Mouse (Mus musculus) right cerebral cortex, postnatal 25 days (tissue): ENCODE data around the gene Slc38a1.
"Not testable (repeated sequence)": the region's sequence is repeated elsewhere in the genome, so short reads cannot be mapped to it uniquely, and the experiment has no call there.

Source experiments
- DNase-seq: peaks from one replicate; pipeline ENCODE4 v3.0.0; 2022

The Slc38a1 gene

GRCm38 (mm10) chr15:96657576-96658274, 15.0 kb upstream of the Slc38a1 start:
- DNase-seq, result no peak

- no peak for DNase-seq
Measured at GRCm38 (mm10) chr15:96655514-96655913, 12.8 kb upstream of the Slc38a1 start.

DNA sequence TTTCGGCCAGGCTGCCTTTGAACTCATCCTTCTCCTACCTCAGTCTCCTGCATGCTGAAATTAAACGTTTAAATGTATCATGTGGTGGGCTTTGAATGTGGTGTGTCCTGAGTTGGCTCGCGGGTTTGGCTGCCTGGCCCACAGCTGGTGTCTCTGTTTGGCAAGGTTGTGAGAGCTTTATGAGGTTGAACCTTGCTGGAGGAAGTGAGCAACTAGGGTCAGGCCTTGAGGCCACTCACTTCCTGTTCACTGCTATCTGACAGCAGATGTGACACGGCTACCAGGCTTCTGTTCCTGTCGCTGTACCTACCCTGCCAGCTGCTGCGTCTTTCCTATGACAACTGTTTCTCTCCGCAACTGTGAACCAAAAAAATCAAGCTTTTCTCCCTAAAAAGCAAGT, 12.0 kb upstream of the Slc38a1 start:
- DNase-seq, result no peak

DNA sequence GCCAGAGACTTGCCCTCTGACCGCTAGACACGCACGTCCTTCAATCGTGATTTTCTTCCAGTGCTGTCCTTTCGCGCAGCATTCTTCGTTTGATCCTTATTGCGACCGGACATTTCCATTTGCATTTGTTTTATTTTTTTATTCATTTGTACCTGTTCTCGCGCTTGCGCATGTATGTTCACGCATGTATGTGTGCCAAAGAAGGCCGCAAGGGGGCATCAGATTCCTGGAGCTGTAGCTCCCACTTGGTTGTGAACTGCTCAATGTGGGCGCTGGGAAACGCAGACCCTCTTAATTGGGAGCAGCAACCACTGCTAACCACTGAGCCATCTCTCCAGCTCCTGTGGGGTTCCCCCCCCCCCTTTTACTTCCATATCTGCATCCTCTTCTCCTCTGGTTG, 10.3 kb upstream of the Slc38a1 start:
- no peak for DNase-seq

DNA sequence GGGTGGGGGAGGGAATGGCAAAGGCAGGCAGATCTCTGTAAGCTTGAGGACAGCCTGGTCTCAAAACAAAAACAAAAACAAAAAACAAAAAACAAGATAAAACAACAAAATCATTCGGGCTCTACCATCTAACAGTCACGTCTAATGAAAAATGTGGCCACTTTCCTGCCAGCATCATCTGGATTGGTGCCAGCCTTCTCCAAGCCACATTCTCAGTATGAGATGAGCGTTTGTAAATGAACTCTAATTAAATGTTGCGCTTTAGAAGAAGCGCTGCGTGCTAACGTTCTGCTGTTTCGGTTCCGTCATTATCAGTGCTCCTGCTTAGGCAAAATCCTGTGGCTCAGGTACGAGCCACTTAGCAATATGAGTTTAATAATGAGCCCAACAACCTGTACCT, 9.8 kb upstream of the Slc38a1 start:
- no peak for DNase-seq

- DNase-seq, result no peak
Measured at GRCm38 (mm10) chr15:96647376-96647775, 4.7 kb upstream of the Slc38a1 start.

DNA sequence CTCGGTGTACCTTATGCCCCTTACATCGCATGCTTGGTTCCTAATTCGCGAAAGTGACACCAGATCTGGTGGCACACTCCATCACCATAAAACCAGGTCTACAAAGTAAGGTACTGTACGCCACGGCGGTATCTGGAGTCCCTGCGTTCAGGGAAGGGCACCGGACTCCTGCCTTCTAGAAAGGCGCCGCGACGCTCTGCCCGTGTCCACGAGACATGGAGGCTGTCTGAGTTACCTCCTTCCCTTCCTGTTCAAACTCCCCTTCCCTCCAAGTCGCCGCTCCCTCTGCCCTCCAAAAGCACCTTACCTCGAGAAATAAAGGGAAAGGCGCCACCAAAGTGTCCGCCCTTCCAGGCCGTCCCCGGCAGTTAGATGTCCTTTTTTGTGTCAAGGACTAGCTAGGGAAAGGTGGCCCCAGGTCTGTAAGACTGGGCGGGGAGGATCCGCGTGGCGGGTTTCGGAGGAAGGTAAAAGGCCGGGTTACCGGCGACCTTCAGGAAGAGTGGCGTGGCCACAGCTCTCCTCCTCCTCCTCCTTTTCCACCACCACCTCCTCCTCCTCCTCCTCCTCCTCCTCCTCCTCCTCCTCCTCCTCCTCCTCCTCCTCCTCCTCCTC, 785 bp downstream of the Slc38a1 start:
- DNase-seq, result peak; percentile 70

GRCm38 (mm10) chr15:96641111-96641820, 1.4 kb downstream of the Slc38a1 start:
- peak; percentile 74 for DNase-seq

GRCm38 (mm10) chr15:96640291-96640985, 2.3 kb downstream of the Slc38a1 start:
- DNase-seq, result peak; percentile 27

DNA sequence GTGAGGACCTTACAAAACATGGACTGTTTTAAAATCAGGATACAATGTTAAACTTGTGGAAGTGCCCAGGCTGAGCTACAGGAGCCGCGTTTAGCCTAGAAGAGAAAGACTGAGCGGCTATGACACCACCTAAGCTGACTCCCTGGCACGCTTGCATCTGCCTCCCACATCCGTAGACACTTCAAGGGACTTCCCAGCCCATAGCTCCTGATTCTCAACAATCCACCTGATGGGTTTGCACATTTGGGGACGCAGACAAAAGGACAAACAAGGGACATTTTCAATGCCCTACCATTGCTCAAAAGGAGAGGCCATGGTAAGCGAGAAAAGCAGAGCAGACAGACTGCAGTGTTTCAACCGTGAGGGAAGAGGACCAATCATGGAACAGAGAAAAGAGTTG, 3.1 kb downstream of the Slc38a1 start:
- peak; percentile 25 for DNase-seq

GRCm38 (mm10) chr15:96638656-96639055, 4.1 kb downstream of the Slc38a1 start:
- no peak for DNase-seq

GRCm38 (mm10) chr15:96638173-96638572, 4.5 kb downstream of the Slc38a1 start:
- no peak for DNase-seq

DNA sequence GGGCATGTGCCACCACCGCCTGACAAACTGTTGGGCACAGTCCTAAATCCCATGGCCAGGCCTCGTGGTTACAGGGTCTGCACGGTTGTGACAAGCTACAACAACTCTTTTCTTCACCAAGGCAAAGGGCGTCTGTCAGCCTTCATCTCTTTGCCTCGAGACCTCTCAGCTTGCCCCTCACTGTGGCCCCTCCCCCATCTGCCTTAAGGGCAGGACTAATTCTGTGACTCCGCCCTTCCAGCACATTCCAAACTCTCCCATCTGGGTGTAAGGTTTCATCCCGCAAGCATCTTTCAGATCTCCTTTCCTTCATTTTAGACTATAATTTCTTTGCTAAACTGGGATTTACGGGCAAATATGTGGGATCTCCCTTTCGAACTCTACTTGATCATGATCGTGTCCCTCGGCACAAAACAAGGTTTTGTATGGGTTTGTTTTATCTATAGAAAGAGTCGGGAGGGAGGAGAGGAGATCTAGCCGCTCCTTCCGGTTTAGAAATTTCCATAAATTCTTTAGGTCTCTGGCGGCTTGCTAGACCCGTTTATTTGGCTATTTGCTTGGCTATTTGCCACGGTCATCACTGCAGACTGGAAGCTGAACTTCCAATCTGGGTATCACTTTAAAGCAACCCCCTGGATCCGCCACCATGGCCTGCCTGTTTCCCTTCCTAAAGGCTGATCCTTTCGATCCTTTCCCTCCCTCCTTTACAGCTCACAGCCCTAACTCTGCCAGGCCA, 7.9 kb downstream of the Slc38a1 start:
- DNase-seq, result no peak

- no peak for DNase-seq
Measured at GRCm38 (mm10) chr15:96632201-96632600, 10.5 kb downstream of the Slc38a1 start.

DNA sequence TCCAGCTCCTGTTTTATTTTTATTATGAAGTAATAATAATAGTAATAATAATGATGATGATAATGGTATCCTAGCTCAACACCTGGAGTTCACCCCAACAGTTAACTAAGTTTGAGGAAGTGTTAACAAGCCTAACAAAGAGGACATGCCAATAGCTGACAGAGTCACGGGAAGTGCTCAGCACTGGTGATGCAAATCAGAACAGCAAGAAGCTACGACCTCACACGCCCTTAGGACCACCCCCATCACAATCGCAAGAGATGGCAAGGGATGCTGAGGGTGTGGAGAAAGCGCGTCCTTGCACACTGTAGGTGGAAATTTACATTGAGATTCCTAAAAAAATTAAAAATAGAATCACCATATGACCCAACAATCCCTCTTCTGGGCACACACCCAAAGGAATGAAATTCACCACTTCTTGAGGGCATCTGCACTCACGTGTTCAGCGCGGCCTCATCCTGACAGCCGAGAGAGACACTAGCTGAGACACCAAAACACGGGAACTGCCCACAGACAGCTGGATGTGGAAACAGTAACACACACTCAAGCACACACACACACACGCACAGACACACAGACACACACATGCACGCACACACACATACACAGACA, 11.5 kb downstream of the Slc38a1 start:
- no peak for DNase-seq

DNA sequence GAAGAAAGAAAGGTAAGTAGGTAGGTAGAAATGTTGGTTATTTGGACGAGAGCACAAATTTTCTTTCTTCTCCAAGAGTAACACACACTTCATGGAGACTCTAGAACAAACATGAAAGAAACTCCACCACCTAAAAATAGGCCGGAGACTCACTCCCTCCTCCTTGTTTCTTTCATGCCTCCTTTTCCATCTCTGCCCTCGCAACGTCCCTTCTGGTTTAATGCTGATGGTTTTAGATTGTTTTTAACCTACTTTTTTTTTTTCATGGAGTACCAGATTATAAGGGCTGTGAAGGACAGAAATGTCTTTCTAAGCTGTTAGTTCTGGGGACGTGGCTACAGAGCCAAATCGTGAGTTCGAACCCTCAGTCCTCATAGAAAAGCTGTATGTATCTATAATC, 14.5 kb downstream of the Slc38a1 start:
- no peak for DNase-seq

GRCm38 (mm10) chr15:96626871-96627270, 15.8 kb downstream of the Slc38a1 start:
- no peak for DNase-seq

- DNase-seq, result not testable (repeated sequence)
Measured at GRCm38 (mm10) chr15:96625012-96625411, 17.7 kb downstream of the Slc38a1 start.

DNA sequence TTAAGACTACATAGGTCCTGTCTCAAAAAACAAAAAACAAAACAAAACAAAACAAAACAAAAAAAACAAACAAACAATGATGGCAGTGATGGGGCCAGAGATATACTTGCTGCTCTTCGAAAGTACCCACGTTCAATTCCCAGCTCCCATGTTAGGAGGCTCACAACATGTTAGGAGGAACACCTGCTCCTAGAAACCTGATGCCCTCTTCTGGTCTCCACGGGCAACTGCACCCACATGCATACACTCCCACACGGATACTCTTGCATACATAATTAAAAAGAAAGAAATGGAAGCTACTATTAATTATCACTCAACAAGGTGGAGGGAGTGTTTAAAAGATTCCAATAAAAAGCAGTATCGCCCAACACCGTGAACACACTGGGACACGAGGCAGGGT, 20.3 kb downstream of the Slc38a1 start:
- DNase-seq, result no peak

DNA sequence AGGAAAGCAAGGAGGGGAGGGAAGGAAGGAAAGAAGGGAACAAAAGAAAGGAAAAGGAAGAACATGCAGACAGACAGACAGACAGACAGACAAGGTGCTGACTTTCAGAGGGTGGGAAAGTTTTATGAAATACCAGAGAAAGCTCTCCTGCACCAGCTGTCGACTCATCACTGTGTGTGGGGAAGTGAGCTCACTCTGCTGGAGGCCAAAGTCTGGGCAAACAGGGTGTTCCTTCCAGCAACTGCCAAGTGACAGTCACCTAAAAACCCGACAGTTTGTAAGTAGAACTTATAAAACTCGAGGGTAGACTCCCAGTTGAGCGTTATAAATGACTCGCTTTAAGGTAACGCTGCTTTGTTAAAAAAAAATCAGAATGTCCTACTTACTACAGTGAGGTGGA, 21.0 kb downstream of the Slc38a1 start:
- no peak for DNase-seq

GRCm38 (mm10) chr15:96617555-96617954, 25.2 kb downstream of the Slc38a1 start:
- no peak for DNase-seq

DNA sequence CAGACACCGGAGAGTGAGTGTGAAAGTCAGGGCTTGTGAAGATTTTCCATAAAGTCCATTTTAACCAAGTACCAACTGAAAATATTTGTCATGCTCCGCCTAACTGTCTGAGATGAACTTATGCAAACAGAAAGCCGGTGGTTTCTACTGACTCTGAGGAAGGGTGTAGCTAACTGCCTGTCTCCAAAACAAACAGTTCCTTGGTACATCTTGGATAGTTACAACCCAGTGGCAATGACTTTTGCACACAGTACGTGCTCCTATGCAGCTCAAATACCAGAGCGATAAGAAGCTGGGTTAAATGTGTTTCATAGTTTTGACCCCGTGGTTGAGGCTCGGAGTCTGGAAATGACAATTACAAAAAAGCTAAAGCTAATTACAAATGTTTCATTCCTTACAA, 34.0 kb downstream of the Slc38a1 start:
- no peak for DNase-seq
